Mouse (Mus musculus) brain, embryonic 14.5 days (tissue): ENCODE measurements around the gene Polrmt. TPM values are rescaled to one million over a fixed set of nuclear protein-coding genes. Genes with fewer than 3 reads are reported as not detected.

Source experiments
- DNase-seq: peaks from one replicate; pipeline ENCODE4 v3.0.0-alpha.2; 2011; ENCODE audit warnings: low read depth
- CTCF ChIP-seq: fragments of 200-500 bp; IDR thresholded peaks from 2 replicates; pipeline ENCODE4 v1.5.1; 2012; ENCODE audit warnings: inconsistent platforms, mild to moderate bottlenecking, moderate library complexity, borderline replicate concordance; ENCODE audit not compliant: insufficient read depth, insufficient read length; ENCODE audit errors: extremely low read depth
- POLR2A ChIP-seq: fragments of 200-500 bp; IDR thresholded peaks from 2 replicates; pipeline ENCODE4 v1.6.1; 2012; ENCODE audit warnings: mild to moderate bottlenecking, inconsistent platforms, borderline replicate concordance; ENCODE audit not compliant: poor library complexity, insufficient read depth, insufficient read length, severe bottlenecking; ENCODE audit errors: extremely low read depth
- polyA plus RNA-seq: library from polyadenylated mRNA; depleted of rRNA; stranded (reverse); fragments of >200 nt; gene quantifications from 2 replicates; pipeline ENCODE4 v1.2.3, GENCODE M21; 2012

Polrmt gene
- polyA plus RNA-seq, 1 experiment = 63.0 TPM

GRCm38 (mm10) chr10:79726090-79726489 lies 20.3 kb downstream of the Polrmt start:
- no peak for DNase-seq
- TF ChIP-seq POLR2A (no peak), CTCF (peak; percentile 58)

- TF ChIP-seq POLR2A (no peak), CTCF (no peak)
- no peak for DNase-seq
Observed at GRCm38 (mm10) chr10:79723692-79724091, 22.7 kb downstream of the Polrmt start.

GRCm38 (mm10) chr10:79723047-79723446 lies 23.3 kb downstream of the Polrmt start:
- no peak for TF ChIP-seq POLR2A
- TF ChIP-seq CTCF = no peak
- no peak for DNase-seq

GRCm38 (mm10) chr10:79721089-79721488 lies 25.3 kb downstream of the Polrmt start:
- no peak for DNase-seq
- TF ChIP-seq POLR2A = no peak
- no peak for TF ChIP-seq CTCF

GRCm38 (mm10) chr10:79717640-79718357 lies 28.6 kb downstream of the Polrmt start:
- TF ChIP-seq POLR2A (no peak), CTCF (no peak)

GRCm38 (mm10) chr10:79716988-79717355 lies 29.4 kb downstream of the Polrmt start:
- no peak for DNase-seq
- no peak for TF ChIP-seq POLR2A
- TF ChIP-seq CTCF = no peak

More at GRCm38 (mm10) chr10:79717640-79718357, 28.6 kb downstream of the Polrmt start:
- peak; percentile 58 for DNase-seq

- TF ChIP-seq CTCF (no peak), POLR2A (no peak)
- no peak for DNase-seq
Observed at GRCm38 (mm10) chr10:79716254-79716987, 30.0 kb downstream of the Polrmt start, which contains the start of gene Hcn2. Hcn2 (plus strand) TSS chr10:79716634.

- peak; percentile 28 for DNase-seq
- TF ChIP-seq CTCF (no peak), POLR2A (no peak)
Observed at GRCm38 (mm10) chr10:79714996-79715395, 31.4 kb downstream of the Polrmt start.

- DNase-seq = no peak
- TF ChIP-seq POLR2A = no peak
- TF ChIP-seq CTCF = no peak
Observed at GRCm38 (mm10) chr10:79713163-79713562, 33.2 kb downstream of the Polrmt start.

- peak; percentile 90 for TF ChIP-seq CTCF
- TF ChIP-seq POLR2A = no peak
- peak; percentile 77 for DNase-seq
Observed at GRCm38 (mm10) chr10:79712499-79713126, 33.8 kb downstream of the Polrmt start.

- no peak for TF ChIP-seq POLR2A
- TF ChIP-seq CTCF = peak; percentile 28; the same call in 1 of the 2 replicates
- no peak for DNase-seq
Observed at GRCm38 (mm10) chr10:79712029-79712428, 34.4 kb downstream of the Polrmt start.

- TF ChIP-seq CTCF = no peak
- TF ChIP-seq POLR2A = no peak
- DNase-seq = no peak
Observed at GRCm38 (mm10) chr10:79709307-79709706, 37.1 kb downstream of the Polrmt start.
